Mouse (Mus musculus) CD4-positive, CD25-positive, alpha-beta regulatory T cell, adult 9 weeks (primary cell): ENCODE results near the gene Atrx. TPM values are rescaled to one million over a fixed set of nuclear protein-coding genes. Genes with fewer than 3 reads are reported as not detected.

Experiments used
- polyA plus RNA-seq: library from polyadenylated mRNA; unstranded; fragments of 100-300 nt; shearing (Covaris generic); gene quantifications from one replicate; pipeline ENCODE4 v1.2.1, GENCODE M21; 2017

The Atrx gene
- 283 TPM for polyA plus RNA-seq

DNA sequence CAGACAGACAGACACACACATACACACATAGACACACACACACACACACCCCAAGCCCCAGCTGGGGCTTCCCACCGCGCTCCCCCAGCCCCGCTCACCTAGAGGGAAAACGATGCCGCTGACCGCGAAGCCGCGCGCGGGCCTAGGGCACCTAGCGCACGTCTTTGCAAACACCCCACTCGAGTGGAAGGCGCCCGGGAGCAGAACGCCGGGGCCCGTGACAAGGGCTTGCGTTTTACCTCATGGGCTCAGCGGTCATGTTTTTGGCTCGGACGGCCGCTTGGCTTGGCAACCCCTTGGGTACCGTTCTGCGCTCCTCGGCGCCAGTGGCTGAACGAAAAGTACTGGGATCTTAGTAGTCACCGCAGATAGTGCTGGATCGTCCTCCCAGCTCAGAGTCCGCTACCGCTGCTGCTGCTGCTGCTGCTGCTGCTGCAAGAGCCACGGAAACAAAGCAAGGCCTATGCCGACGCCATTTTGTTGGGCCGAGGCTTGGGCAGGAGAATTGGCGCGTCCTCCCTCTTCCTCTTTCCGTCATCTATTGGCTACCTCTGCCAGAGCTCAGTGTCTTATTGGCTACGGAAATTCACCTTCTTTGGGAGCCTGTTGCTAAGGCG lies at the start of gene Atrx:
Atrx (minus strand) TSS at position 543 of the 617 bp plus-strand sequence.

DNA sequence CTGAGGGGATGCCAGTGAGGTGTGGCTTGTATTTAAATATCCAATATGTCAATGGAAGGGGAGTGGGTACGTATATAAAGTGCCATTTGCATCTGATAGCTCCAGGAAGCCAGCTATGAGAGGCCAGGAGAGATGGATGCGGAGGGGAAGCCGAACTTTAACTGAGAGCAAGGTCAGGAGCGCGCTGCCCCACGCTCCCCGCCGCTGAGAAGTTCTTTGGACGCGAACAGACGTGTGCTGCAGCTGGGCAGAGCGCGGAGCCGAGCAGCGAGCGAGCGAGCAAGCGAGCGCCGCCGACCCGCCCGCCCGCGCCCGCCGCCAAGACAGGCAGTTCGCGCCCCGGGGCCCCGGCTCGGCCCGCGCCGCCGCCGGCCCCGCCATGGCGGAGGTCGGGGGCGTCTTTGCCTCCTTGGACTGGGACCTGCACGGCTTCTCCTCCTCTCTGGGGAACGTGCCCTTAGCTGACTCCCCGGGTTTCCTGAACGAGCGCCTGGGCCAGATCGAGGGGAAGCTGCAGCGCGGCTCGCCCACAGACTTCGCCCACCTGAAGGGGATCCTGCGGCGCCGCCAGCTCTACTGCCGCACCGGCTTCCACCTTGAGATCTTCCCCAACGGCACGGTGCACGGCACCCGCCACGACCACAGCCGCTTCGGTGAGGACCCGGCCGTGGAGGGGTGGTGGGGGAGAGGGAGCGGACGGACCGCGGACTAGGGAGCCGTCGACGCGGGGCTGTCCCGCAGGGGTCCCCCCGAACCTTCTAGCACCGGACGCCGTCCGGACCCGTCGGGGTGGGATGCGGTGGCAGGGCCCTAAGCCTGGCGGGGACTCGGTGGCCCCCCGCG lies 164.8 kb downstream of the Atrx start, which contains the start of gene Fgf16:
Fgf16 (plus strand) TSS at position 118 of the 843 bp plus-strand sequence.

Other genes with a start within 250 kb of the Atrx start
- gene Fgf16, start 165.1 kb downstream of the Atrx start, polyA plus RNA-seq = not detected
- 42.3 TPM for gene Magt1, start 82.5 kb upstream of the Atrx start, polyA plus RNA-seq
- 296 TPM for gene Cox7b, start 86.3 kb upstream of the Atrx start, polyA plus RNA-seq
- gene Atp7a, start 97.9 kb upstream of the Atrx start, polyA plus RNA-seq = 12.8 TPM
- gene Tlr13, start 213.8 kb upstream of the Atrx start, polyA plus RNA-seq = 0.14 TPM